Mouse (Mus musculus): ENCODE results near the gene Crtc3.

GRCm38 (mm10) chr7:80721041-80721440 is 32.4 kb upstream of the Crtc3 start:
- no peak for TF ChIP-seq CTCF (IDR thresholded peaks at IDR 0.05; ENCODE audit: extremely low read depth, insufficient read depth, low read length)
- no peak for TF ChIP-seq POLR2A (IDR thresholded peaks at IDR 0.05; ENCODE audit: extremely low read depth, insufficient read depth, low read length)
